Mouse (Mus musculus): ENCODE results near the gene Tpsb2. TPM values are rescaled to one million over a fixed set of nuclear protein-coding genes. Genes with fewer than 3 reads are reported as not detected.

Tpsb2 gene
- polyA plus RNA-seq, 1 experiment from 2014 or later, result not detected

- Histone ChIP-seq H3K9ac (replicated peaks) (no peak overlapping the region), H3K4me3 (no peak overlapping the region), H3K9me3 (no peaks in the 10 kb centered on the region), H3K4me1 (peaks cover 74% of the 10 kb centered on the region), H3K27ac (replicated peaks) (no peak overlapping the region), H3K36me3 (no peaks in the 10 kb centered on the region), H3K27me3 (peaks cover 17% of the 10 kb centered on the region; the same call in 1 of the 2 replicates), H3K4me2 (replicated peaks) (no peak overlapping the region)
- 84% methylated on average over 7 of the region's 7 CpGs for WGBS
- no peak for ATAC-seq (replicated peaks)
These were observed 42.3 kb downstream of the Tpsb2 start for GRCm38 (mm10) chr17:25408302-25408999.

DNA sequence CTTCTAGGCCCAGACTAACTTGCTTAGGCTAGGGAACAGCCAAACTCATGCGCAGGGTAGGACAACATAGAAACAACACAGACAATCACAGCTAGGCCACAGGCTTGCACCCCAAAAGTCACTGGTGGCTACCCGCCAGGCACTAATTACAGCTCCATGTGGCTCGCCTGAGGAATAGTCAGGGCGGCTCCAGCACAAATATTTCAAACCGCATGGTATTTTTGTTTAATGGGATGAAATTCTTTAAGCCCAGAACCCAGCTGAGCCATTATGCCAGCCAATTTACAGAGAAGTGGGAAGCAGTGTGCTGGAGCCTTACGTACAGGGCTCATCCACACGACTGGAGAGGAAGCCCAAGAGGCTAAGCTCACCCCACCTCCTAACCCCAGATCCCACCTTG, 43.5 kb downstream of the Tpsb2 start:
- Histone ChIP-seq H3K27ac (replicated peaks) (peak overlapping the region; percentile 63), H3K4me2 (replicated peaks) (no peak overlapping the region), H3K9me3 (no peaks in the 10 kb centered on the region), H3K36me3 (no peaks in the 10 kb centered on the region), H3K27me3 (0 out of 2 replicates have a peak, but pooled peaks cover 6% of the 10 kb centered on the region), H3K9ac (replicated peaks) (no peak overlapping the region), H3K4me3 (no peak overlapping the region), H3K4me1 (peaks cover 67% of the 10 kb centered on the region)
- no peak for ATAC-seq (replicated peaks)
- WGBS, result 27% methylated on average over 7 of the region's 7 CpGs

DNA sequence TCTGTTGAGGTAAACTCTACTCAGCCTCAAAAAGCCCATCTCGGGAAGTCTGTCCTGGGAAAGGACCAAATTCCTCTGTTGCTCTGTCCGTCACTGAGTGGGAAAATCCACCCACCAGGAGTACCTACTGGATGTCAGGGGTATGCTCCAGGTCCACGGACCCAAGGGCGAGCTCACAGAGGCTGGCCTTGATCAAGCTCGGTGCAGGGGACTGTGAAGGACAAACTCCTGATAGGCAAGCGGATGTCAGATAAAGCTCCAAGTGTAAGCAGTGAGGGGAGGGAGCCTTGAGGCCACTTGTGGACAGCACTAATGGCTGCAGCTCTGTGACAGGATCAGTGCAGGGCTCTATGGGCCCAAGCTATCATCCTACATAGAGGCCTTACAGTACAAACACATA, 44.1 kb downstream of the Tpsb2 start:
- Histone ChIP-seq H3K4me1 (peaks cover 67% of the 10 kb centered on the region), H3K36me3 (no peaks in the 10 kb centered on the region), H3K4me2 (replicated peaks) (no peak overlapping the region), H3K27ac (replicated peaks) (peak overlapping the region; percentile 63), H3K27me3 (0 out of 2 replicates have a peak, but pooled peaks cover 4% of the 10 kb centered on the region), H3K9ac (replicated peaks) (no peak overlapping the region), H3K4me3 (no peak overlapping the region), H3K9me3 (no peaks in the 10 kb centered on the region)
- 71% methylated on average over 6 of the region's 6 CpGs for WGBS
- no peak for ATAC-seq (replicated peaks)

- H3K27ac ChIP-seq (replicated peaks), result 0 out of 2 replicates have a peak overlapping the region, but pooled peaks have one; percentile 63
- no peaks in the 10 kb centered on the region for H3K9me3 ChIP-seq
- peaks cover 67% of the 10 kb centered on the region for H3K4me1 ChIP-seq
- WGBS, result 16% methylated on average over 7 of the region's 7 CpGs
- ATAC-seq (replicated peaks), result no peak
- 0 out of 2 replicates have a peak, but pooled peaks cover 4% of the 10 kb centered on the region for H3K27me3 ChIP-seq
- no peaks in the 10 kb centered on the region for H3K36me3 ChIP-seq
- no peak overlapping the region for H3K4me2 ChIP-seq (replicated peaks)
- no peak overlapping the region for H3K4me3 ChIP-seq
- H3K9ac ChIP-seq (replicated peaks), result no peak overlapping the region
These were observed 44.7 kb downstream of the Tpsb2 start for GRCm38 (mm10) chr17:25410786-25411185.

GRCm38 (mm10) chr17:25411251-25411650, 45.1 kb downstream of the Tpsb2 start:
- no peak for ATAC-seq (replicated peaks)
- Histone ChIP-seq H3K4me3 (no peak overlapping the region), H3K9me3 (no peaks in the 10 kb centered on the region), H3K9ac (replicated peaks) (no peak overlapping the region), H3K4me2 (replicated peaks) (no peak overlapping the region), H3K36me3 (no peaks in the 10 kb centered on the region), H3K27ac (replicated peaks) (no peak overlapping the region), H3K27me3 (0 out of 2 replicates have a peak, but pooled peaks cover 4% of the 10 kb centered on the region), H3K4me1 (peaks cover 67% of the 10 kb centered on the region)
- 58% methylated on average over 4 of the region's 4 CpGs for WGBS

GRCm38 (mm10) chr17:25414209-25414608, 48.1 kb downstream of the Tpsb2 start:
- ATAC-seq (replicated peaks), result no peak
- Histone ChIP-seq H3K36me3 (no peaks in the 10 kb centered on the region), H3K27me3 (no peaks in the 10 kb centered on the region), H3K4me1 (peaks cover 63% of the 10 kb centered on the region), H3K27ac (replicated peaks) (no peak overlapping the region), H3K4me2 (replicated peaks) (no peak overlapping the region), H3K9me3 (no peaks in the 10 kb centered on the region), H3K4me3 (no peak overlapping the region), H3K9ac (replicated peaks) (no peak overlapping the region)
- 74% methylated on average over 4 of the region's 4 CpGs for WGBS

DNA sequence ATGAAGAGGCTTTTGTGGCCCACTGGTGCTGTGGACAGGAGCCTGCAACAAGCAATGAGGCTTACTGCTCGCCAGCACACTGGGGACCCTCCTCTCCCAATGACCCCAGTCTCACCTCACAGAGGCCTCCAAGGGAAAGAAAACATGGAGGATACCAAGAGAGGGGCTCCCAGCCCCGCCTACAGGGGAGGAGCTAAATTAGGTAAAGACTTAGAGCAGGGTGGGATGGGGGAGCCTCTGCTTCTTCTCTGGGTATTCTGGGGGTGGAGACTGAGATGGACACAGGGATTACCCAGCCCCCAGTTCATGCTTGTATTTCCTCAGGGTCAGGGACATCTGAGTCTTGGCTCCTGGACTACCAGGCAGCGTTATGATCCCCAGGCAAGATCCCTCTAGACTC, 48.8 kb downstream of the Tpsb2 start:
- no peaks in the 10 kb centered on the region for H3K36me3 ChIP-seq
- H3K4me1 ChIP-seq, result peaks cover 63% of the 10 kb centered on the region
- 52% methylated on average over 3 of the region's 3 CpGs for WGBS
- H3K9me3 ChIP-seq, result no peaks in the 10 kb centered on the region
- no peak overlapping the region for H3K4me2 ChIP-seq (replicated peaks)
- H3K27ac ChIP-seq (replicated peaks), result no peak overlapping the region
- H3K4me3 ChIP-seq, result no peak overlapping the region
- no peak overlapping the region for H3K9ac ChIP-seq (replicated peaks)
- H3K27me3 ChIP-seq, result no peaks in the 10 kb centered on the region
- ATAC-seq (replicated peaks), result no peak

DNA sequence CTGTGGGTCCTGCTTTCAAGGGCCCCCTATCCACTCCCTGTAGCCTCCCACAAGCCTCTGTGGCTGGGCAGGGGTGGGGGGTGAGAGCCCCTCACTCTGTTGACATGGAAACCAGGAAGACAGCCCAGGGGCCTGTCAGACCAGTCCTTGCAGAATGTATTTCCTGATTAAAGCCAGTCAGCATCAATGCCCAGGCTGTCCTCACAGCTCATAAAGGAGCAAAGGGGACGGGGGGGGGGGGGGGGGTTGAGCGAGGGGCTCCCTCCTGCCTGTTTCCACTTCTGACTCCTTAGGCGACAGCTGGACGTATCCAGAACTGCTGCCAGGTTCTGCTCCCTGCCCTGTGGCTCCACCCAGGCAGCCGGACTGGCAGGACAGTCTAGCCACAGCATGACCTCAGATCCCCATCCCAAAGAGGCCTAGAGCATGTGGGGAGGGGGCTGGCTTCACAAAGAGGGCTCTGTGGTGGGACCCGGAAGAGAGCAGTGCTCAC, 49.4 kb downstream of the Tpsb2 start:
- Histone ChIP-seq H3K9ac (replicated peaks) (no peak overlapping the region), H3K27ac (replicated peaks) (0 out of 2 replicates have a peak overlapping the region, but pooled peaks have one; percentile 1), H3K27me3 (no peaks in the 10 kb centered on the region), H3K36me3 (no peaks in the 10 kb centered on the region), H3K4me2 (replicated peaks) (no peak overlapping the region), H3K4me1 (peaks cover 63% of the 10 kb centered on the region), H3K4me3 (no peak overlapping the region), H3K9me3 (no peaks in the 10 kb centered on the region)
- WGBS, result 3% methylated on average over 6 of the region's 6 CpGs
- no peak for ATAC-seq (replicated peaks)

DNA sequence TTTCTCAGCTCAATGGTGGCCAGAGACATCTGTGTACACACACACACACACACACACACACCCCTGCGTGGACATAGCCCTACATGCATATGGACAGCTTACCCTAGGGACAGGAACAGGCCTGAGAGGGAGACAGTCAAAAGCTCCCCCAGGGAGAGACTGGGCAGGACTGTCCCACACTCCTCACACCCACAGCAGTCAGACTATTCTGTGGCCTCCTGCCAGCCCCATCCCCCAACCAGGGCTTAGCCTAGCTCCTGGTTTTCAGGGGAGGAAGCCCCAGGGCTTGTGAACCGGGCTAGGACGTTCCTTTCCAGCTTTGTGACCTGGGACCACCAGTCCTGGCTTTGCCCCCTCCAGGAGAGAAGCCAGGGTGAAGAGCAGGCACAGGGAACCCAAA, 50.1 kb downstream of the Tpsb2 start:
- 22% methylated on average over 3 of the region's 3 CpGs for WGBS
- H3K9ac ChIP-seq (replicated peaks), result no peak overlapping the region
- peaks cover 60% of the 10 kb centered on the region for H3K4me1 ChIP-seq
- peak; percentile 21; the same call in 1 of the 2 replicates for ATAC-seq (replicated peaks)
- H3K4me2 ChIP-seq (replicated peaks), result no peak overlapping the region
- H3K4me3 ChIP-seq, result no peak overlapping the region
- no peak overlapping the region for H3K27ac ChIP-seq (replicated peaks)
- H3K27me3 ChIP-seq, result no peaks in the 10 kb centered on the region
- no peaks in the 10 kb centered on the region for H3K9me3 ChIP-seq
- no peaks in the 10 kb centered on the region for H3K36me3 ChIP-seq

- Histone ChIP-seq H3K27me3 (no peaks in the 10 kb centered on the region), H3K27ac (replicated peaks) (no peak overlapping the region), H3K9me3 (no peaks in the 10 kb centered on the region), H3K9ac (replicated peaks) (no peak overlapping the region), H3K4me2 (replicated peaks) (no peak overlapping the region), H3K4me1 (peaks cover 55% of the 10 kb centered on the region), H3K36me3 (no peaks in the 10 kb centered on the region), H3K4me3 (no peak overlapping the region)
- WGBS, result 72% methylated on average over 6 of the region's 6 CpGs
- no peak for ATAC-seq (replicated peaks)
These were observed 51.9 kb downstream of the Tpsb2 start for GRCm38 (mm10) chr17:25417990-25418389.
